Mouse (Mus musculus) kidney, adult 18-20 months (tissue): ENCODE data around the gene Zfp740.
A peak's percentile ranks its signal among the peaks of the same experiment; 100 is the strongest.
"Not testable (repeated sequence)": the region's sequence is repeated elsewhere in the genome, so short reads cannot be mapped to it uniquely, and the experiment has no call there.

ENCODE experiments used
- DNase-seq: peaks from one replicate; pipeline ENCODE4 v3.0.0; 2021

The Zfp740 gene

DNA sequence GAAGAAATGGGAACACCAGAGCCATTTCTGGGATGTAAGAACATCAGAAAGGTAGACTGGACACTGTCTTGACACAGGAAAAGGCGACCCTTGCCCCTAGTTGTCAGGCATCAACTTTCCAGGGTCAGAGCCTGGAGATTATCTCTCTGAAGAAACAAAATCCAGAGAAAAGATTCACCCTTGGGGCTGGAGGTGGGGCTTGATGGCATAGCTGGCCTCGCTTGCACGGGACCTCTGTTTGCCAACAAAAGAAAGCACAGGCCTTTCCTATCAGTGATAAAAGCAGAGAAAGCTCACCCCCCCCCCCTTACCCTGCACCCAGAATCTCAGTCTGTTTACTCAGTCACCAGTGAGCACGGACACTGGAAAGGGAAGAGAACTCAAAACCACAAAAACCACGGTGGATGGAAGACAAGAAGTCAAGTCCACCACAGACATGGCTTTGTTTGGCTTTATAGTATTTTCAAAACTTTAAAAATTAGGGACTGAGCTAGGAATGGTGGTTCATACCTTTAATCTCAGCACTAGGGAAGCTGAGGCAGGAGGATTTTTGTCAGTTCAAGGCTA, 10.1 kb upstream of the Zfp740 start:
- DNase-seq, result no peak

DNA sequence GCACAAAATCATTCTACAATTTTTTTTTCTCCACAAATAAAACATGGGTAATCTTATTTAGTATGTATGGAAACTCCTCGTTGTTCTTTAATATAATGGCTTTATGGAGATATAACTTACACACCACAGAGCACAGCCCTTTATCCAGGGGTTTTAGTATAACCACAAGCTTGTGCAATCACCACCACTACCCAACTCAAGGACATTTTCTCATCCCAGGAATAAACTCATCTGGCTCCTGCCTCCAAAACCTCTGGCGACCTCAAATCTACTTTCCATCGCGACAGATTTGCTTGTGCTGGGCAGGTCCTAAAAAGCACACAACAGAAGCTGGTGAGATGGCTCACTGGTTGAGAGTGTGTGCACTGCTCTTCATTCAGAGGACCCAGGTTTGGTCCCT, 9.4 kb upstream of the Zfp740 start:
- DNase-seq, result no peak

DNA sequence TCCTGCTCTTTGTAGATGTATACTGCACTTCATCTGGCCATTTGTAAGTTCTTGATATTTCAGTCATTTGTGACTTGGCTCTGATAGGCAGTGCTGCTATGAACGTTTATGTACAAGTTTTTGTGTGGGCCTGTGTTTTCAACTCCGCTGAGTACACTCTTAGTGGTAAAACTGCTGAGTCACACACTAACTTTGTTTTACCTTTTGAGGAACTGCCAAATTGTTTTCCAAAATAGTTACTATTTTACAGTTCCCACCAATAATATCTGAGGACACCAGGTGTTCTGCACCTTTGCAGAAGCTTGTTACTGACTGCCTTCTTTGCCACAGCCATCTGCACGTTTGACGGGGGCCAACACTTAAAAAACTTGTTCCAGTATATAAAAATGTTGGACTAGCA, 8.6 kb upstream of the Zfp740 start:
- DNase-seq, result peak; percentile 36

DNA sequence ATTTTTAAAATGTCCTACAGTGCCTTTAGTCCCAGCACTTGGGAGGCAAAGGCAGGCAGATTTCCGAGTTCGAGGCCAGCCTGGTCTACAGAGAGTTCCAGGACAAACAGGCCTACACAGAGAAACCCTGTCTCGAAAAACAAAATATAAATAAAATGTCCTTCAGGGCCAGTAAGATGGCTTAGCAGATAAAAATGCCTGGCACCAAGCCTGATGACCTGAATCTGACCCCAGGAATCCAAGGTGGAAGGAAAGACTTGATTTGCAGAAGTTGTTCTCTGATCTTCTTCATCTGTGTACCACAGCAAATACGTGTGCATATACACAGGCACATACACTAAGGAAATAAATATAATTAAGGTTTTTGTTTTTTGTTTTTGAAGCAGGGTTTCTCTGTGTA, 7.7 kb upstream of the Zfp740 start:
- DNase-seq, result no peak

DNA sequence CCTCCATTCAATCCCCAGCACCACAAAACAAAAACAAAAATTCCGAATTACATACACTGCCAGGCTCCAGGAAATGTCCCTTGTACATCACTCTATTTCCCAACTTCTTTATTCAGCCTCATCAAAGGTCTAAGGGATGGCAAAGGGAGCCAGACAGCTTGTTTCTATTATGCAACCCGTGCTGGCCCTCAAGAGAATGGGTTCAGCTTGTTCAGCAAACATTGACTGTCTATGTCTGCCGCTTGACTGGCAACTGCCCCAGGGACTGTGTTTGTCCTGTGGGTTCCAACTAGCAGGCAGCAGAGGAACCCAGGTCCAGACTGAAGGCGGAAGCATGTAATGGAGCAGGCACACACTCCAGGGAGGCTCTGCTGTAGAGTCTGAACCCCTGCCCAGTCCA, 4.2 kb upstream of the Zfp740 start:
- no peak for DNase-seq

DNA sequence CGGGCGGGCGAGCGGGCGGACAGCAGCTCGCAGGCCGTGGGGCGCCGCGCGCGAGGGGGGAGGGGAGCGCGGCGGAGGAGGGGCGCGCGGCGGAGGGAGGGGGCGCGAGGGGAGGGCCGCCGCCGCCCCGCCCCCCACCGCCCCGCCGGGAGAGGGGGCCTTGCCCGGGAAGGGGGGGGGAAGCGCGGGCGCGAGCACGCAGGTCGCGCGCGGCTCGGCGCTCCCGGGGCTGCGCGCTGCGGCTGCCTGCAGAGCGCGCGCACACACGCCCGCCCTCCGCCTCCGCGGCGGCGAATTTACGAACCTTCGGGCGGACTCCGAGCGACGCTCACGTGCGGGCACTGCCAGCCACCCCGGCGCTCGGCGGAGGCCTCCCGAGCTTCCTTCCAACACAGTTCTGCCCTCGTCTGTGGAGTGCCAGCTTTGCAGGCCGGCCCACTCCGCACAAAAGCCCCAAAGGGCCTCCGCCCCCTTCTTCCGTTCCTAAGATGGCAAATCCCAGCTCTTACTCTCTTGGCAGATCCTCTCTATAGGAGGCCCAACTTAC, 859 bp downstream of the Zfp740 start:
- DNase-seq, result peak; percentile 77

DNA sequence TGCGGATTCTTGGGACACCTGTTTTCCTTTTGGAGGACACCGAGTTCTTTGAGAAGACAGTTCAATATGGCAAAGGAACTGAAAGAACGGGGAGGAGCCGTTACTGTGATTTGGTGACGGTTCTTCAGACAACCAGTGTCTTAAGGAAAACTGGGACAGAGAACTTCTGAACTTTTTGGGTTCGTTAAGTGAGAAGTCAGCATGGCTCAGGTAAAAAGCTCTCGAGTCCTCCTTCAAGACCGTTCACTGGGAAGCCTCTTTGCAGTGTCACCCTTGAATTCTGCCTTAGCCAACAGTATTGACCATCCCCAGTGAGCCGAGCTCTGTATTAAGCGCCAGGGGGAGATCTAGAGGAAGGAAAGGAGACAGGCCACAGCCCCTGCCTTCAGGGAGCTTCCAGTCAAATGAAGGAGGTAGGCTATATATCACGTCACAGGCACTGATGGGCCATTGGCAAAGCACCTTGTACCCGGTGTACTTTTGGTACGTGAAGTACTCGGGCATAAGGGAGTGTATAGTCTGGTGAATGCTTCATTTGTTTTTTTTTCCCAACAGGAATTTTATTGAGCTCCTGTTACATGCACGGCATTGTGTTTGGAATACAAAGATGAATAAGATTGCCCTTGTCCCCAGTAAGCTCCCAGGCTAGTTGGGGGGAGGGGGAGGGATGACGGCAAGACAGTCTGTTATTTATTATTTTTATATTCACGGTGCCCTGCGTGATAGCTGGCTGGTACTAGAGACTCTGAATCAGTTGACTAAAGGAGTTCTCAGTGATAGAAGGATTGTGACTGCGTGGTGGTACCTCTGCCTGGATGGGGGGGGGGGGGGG, 1.8 kb downstream of the Zfp740 start, which contains the start of gene Csad:
Gene Csad, minus strand, starts transcription at position 51 of the 832 bp plus-strand sequence.
- peak; percentile 28 for DNase-seq

DNA sequence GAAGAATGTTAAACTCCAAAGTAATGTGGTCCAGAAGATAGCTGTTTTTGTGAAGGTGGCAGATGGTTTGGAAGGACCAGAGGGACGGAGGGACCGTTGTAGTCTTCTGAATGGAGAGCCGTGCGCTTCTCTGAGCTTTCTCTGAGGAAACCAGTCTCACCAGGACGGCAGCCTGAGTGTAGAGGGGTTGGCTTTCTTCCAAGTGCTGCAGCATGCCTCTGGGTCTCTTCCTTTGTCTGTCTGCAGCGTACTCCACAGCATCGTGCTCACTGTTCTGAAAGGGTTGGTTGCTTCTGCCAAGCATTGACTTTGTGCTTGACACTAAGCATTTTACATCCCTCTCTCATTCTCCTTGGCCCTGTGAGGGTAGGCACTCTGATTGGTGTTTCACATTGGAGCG, 2.7 kb downstream of the Zfp740 start:
- no peak for DNase-seq

DNA sequence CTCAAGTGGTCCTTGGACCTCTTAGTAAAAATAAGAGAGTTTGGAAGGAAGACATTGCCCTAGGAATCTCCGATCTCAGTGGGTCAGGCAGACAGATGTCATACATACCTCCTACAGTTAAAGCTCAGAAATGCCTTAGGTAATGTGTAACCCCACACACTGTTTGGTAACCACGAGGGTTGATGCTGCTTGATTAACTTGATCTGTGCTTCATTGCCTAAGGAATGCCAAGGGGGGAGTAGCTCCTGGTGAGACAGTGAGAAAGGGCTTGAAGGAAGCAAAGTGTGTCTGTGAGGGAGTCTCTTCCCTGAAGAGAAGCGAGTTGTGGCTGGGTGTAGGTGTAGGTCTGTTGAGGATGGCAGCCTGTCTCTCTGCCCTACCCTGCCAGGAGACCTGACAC, 4.3 kb downstream of the Zfp740 start:
- DNase-seq, result peak; percentile 32

DNA sequence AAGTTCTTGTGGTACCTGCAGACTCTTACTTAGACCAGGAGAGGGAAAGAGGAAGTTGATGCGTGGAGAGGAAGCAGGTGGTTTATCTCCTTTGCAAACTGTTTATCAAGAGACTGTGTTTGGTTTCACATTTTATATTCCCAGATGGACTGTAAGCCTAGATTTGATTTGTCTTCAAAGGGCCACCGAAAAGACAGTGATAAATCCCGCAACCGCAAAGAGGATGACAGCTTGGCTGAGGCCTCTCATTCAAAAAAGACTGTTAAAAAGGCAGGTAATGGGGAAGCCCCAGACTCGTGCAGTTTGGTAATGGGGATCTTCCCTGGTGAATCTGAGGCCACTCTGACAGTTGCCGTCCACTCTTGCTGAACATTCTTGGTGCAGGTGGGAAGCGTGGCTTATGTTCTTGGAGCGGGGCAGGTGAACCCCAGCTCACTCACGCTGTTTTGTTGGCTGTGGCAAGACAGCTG, 5.1 kb downstream of the Zfp740 start:
- no peak for DNase-seq

DNA sequence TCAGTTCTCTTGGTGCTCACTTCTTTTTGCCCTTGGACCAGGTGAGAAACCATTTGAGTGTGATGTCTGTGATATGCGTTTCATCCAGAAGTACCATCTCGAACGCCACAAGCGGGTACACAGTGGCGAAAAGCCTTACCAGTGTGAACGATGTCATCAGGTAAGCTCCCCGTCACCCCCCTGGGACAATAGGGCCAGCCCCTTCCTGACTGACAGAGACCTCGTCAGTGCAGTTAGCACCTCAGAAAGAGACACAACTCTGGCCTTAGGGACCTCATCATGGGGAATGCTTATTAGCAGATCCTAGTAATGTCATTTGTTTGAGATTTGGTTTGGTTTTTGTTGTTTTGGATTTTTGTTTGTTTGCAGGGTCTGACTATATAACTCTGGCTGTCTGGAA, 6.1 kb downstream of the Zfp740 start:
- no peak for DNase-seq

DNA sequence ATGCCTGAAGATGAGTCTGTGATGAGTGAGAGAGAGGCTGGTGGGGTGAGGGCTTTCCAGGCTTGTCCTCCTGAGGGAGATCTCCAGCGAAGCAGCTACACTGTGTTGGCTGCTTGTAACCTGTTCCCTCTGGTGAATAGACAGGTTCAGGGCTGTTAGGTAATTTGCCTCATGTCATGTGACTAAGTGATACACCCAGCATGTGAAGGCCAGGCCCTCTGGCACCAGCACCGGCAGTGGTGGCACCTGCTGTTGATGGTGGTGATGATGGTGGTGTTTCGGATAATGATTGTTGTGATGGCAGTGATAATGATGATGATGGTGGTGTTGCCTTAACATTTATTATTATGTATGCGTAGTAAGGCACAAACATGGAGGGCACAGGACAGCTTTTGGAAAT, 7.8 kb downstream of the Zfp740 start:
- DNase-seq, result no peak

DNA sequence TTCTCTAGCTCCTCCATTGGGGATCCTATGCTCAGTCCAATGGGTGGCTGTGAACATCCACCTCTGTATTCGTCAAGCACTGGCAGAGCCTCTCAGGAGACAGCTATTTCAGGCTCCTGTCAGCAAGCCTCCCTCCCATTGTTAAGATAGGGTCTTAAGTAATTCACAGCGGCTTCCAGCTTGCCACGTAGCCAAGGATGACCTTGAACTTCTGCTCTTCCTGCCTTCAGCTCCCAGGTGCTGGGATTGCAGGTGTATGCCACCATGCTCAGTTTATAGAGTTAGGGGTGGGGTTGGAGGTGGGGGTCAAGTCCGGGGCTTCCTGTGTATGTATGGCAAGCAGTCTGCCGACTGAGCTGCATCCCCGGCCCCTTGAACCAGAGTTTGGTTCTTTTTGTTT, 8.8 kb downstream of the Zfp740 start:
- DNase-seq, result no peak

DNA sequence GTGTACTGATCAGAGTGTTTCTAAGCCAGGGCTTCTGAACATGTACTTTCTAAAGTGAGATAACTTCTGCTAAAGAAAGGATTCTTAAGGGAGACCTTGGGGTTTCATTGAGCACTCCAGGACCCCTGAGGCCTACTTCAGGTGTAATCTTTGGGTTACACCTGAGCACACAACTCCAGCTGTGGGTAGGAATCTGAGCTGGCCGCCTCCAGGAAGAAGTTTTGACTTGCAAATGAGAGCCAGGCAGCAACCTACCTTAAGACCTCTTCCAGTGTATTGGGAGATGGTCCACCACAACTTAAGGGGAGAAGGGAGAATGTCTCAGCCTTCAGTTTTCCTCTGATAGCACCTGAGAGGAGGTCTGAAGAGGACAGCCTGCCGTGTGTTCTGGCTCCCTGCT, 11.1 kb downstream of the Zfp740 start:
- no peak for DNase-seq

DNA sequence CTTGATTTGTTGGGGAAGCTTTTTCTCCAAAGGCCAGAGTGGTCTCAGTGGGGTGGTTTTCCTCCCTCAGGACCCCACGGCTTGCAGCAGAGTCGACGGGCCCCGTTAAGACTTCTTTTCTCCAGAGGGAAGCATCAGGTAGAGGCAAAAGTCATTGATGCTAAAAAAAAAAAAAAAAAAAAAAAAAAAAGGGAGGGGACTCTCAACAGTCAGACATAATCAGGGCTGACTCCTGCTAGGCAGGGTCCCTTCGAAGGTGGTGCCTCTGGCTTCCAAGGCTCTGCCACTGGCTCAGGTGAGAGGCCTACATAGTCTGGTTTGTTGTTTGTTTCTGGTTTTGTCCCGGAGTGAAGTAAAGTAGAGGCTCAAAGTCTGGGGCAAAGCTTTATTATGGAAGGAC, 12.6 kb downstream of the Zfp740 start:
- DNase-seq, result no peak

DNA sequence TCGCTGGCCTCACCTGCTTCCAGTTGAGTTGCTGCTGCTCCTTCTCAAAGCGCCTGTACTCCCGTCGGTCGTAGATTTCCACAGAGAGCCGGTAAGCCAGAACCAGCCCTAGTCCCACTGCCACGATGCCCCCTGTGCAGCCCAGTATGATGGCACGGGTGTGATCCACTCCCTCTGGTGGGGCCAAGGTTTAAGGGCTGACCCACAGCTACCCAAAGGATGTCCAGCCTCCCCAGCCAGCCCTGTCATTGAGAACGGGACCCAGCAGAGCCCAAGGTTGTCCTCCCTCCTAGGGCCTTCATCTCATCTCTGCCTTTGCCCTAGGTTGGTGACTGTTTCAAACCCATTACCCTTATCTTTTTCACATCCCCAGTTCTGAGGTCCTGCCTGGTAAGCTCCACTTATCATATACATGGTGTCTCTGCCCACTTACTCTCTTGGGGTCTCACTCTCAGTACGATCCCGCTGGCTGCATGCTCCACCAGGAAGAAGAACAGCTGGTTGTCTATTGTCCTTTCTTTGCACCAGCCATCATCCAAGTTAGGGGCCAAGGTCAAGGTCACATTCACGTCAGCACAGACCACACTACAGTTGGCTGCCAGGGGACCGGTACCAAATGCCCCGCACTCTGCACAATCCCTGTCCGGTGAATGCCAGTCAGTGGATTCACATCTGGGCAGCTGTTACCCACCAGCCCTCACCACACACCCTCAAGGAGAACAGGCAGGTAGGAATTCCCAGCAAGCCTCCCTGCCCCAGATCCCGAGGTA, 13.6 kb downstream of the Zfp740 start:
- DNase-seq, result no peak

DNA sequence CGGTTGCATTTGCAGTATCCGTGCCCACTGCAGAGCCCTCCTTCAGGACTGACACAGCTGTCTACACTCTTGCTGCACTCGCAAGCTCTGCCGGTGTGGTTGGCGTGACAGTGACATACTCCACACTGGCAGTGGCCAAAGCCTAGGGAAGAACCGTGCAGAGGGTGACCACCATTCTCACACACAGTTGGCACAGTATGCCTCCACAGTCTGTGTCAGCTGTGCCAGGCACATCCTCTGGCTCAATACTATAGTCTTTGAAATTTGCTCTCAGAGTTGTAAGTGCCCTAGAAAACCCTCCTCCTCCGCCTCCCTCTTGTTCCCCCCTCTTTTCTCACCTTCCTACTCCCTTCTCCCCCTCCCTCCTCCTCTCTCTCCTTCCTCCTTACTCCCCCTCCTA, 14.3 kb downstream of the Zfp740 start:
- DNase-seq, result no peak

DNA sequence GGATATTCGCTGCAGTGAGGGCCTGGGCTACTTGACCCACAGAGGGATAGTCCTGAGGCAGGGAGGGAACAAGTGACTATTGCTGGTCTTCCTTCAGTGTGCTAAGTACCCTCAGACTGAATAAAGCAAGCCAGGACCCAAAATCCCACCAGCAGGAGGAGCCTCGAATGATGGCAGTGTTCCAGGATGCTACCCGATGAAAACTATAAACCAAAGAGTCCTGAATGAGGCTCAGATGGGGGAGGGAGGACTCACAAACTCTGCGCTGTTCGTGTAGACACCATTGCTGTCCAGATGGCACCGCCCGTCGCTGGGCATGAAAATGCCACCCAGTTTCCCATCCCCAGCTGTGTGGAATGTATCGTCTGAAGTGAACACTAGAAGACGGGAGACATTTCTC, 19.3 kb downstream of the Zfp740 start:
- no peak for DNase-seq

DNA sequence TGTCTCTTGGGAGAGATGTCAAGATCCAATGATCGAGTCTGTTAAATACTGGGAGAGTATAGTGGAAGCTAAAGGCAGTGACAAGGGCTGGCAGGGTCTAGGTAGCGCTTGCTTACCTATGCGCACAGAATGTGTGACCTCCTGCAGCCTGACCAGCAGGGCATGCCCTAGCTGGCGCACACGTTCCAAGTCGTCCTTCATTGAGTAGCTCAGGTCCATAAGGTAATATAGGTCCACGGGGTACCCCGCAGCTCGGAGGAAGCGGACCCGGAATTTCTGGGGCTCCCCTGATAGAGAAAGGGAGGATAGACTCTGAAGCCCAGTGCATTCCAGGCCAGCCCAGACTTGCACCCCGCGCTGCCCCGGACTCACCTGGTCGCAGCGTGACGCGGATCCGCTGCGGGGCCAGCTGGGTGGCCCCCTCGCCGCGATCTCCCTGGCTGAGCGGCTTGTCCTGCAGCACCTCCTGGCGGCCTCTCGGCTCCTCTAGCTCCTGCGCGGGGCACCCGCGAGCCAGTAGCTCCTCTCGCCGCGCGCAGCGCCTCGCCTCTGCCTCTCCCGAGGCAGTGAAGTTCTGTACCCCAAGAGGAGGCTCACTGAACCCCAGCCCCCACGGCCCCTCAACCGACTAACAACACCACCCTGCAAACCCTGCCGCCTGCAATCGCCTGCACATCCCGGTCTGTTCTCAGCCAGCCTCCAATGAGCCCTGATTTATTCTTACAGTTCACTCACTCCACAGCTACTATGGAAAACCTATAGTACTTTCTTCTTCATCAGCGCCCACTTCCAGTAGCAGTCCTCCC, 21.3 kb downstream of the Zfp740 start:
- peak; percentile 87 for DNase-seq

DNA sequence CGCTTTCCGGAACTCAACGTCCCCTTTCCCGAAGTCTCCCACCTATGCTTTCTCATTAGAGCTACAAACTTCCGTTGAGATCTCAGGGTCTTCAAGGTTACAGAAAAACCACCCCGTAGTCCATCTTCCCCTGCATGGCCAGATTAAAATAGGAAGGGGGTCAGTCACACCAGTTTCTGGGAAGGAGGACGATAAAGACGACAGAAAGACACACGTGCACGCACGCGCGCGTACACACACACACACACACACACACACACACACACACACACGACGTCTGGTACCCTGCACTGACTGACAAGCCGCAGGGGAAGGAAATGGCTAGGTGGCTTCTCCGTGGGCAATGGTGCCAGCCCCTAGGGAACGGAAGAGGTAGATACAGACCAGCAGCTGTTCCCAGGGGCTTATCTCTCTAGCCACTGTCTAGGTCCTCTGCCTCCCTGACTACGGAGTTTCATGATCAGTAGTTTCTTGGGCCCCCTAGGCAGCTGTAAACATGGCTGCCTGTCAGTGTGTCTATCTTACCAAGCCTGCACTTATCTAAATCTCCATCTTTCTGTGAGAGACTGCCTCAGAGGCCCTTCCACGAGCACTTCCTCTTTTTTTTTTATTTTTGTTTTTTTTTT, 22.1 kb downstream of the Zfp740 start:
- DNase-seq, result no peak

DNA sequence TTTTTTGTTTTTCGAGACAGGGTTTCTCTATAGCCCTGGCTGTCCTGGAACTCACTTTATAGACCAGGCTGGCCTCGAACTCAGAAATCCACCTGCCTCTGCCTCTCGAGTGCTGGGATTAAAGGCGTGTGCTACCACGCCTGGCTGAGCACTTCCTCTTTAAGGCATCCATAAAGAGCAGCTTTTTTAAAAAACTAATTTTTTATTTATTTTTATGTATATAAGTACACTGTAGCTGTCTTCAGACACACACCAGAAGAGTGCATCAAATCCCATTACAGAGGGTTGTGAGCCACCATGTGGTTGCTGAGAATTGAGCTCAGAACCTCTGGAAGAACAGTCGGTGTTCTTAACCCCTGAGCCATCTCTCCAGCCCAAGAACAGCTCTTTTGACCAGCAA, 22.6 kb downstream of the Zfp740 start:
- DNase-seq, result not testable (repeated sequence)
